Mouse (Mus musculus) thymus, adult 2 months (tissue): ENCODE data around the gene Sertad2. TPM values are rescaled to one million over a fixed set of nuclear protein-coding genes. Genes with fewer than 3 reads are reported as not detected.

Source experiments
- DNase-seq: peaks from one replicate; pipeline ENCODE4 v3.0.0; 2021
- H3K27ac ChIP-seq: fragments of 200-500 bp; 2 replicates; pipeline ENCODE4 v1.5.1; 2012; ENCODE audit warnings: low read length, control low read depth; ENCODE audit not compliant: control insufficient read depth, insufficient read depth
- H3K27me3 ChIP-seq: fragments of 200-500 bp; 2 replicates; pipeline ENCODE4 v1.6.1; 2012; ENCODE audit warnings: mild to moderate bottlenecking, low read length, moderate library complexity, mixed read lengths; ENCODE audit not compliant: control insufficient read depth, insufficient read depth
- H3K36me3 ChIP-seq: fragments of 200-500 bp; 2 replicates; pipeline ENCODE4 v1.6.1; 2012; ENCODE audit warnings: mild to moderate bottlenecking, low read length, moderate library complexity; ENCODE audit not compliant: control insufficient read depth, insufficient read depth
- H3K4me1 ChIP-seq: fragments of 200-500 bp; replicated peaks from 2 replicates; pipeline ENCODE4 v1.6.1; 2012; ENCODE audit warnings: low read length; ENCODE audit not compliant: control insufficient read depth, insufficient read depth
- H3K4me3 ChIP-seq: fragments of 200-500 bp; 2 replicates; pipeline ENCODE4 v1.5.1; 2012; ENCODE audit warnings: mild to moderate bottlenecking, low read length, control low read depth, moderate library complexity; ENCODE audit not compliant: control insufficient read depth, insufficient read depth
- CTCF ChIP-seq: fragments of 200-500 bp; IDR thresholded peaks from 2 replicates; pipeline ENCODE4 v1.5.1; 2012; ENCODE audit warnings: mild to moderate bottlenecking, control low read depth, low read length, moderate library complexity, borderline replicate concordance; ENCODE audit not compliant: control insufficient read depth, poor library complexity, insufficient read depth; ENCODE audit errors: extremely low read depth
- POLR2A ChIP-seq: fragments of 200-500 bp; IDR thresholded peaks from 2 replicates; pipeline ENCODE4 v1.6.1; 2012; ENCODE audit warnings: mild to moderate bottlenecking, low read length, control low read depth, moderate library complexity; ENCODE audit not compliant: control insufficient read depth, poor library complexity, insufficient read depth; ENCODE audit errors: extremely low read depth
- whole genome bisulfite sequencing: fragments of 180-500 bp; shearing (Covaris S2); methylation state at CpG from one replicate; pipeline ENCODE4 v1.1.7; 2018; 5-methylcytosine and 5-hydroxymethylcytosine counted together
- polyA plus RNA-seq: library from polyadenylated mRNA; depleted of rRNA; stranded (reverse); fragments of >200 nt; gene quantifications from 2 replicates; pipeline ENCODE4 v1.2.3, GENCODE M21; 2012; rRNA removed

The Sertad2 gene
- polyA plus RNA-seq, 1 experiment = 50.6 TPM

DNA sequence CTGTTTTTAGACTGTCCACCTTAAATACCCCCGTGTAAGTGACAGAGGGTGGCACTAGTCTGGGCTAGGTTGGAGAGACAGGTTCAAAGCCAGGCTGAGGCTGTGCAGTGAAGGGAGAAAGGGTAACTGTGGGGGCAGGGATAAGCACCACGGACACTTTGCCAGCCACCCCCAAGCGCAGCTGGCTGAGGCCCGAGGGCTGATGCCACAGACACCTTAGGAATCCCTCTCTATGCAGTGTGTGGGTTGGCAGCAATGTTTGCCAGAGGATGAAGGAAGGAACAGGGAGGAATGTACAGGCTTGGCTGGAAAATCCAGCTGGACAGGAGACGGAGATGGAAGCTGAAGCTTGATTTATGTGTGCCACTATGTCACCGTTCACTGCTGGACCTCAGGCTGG is 129.5 kb downstream of the Sertad2 start:
- WGBS = 73% methylated on average over 6 of the region's 6 CpGs
- TF ChIP-seq CTCF (no peak), POLR2A (no peak)
- Histone ChIP-seq H3K4me1 (no peaks in the 10 kb centered on the region), H3K4me3 (no peak overlapping the region), H3K36me3 (no peaks in the 10 kb centered on the region), H3K27ac (no peak overlapping the region), H3K27me3 (no peaks in the 10 kb centered on the region)
- DNase-seq = no peak

- no peak overlapping the region for H3K27ac ChIP-seq
- H3K27me3 ChIP-seq = no peaks in the 10 kb centered on the region
- no peaks in the 10 kb centered on the region for H3K4me1 ChIP-seq
- WGBS = 95% methylated on average over 2 of the region's 2 CpGs
- peaks cover 2% of the 10 kb centered on the region; the same call in 1 of the 2 replicates for H3K36me3 ChIP-seq
- no peak for DNase-seq
- H3K4me3 ChIP-seq = no peak overlapping the region
- TF ChIP-seq CTCF (no peak), POLR2A (no peak)
Measured at GRCm38 (mm10) chr11:20679396-20679795, 136.3 kb downstream of the Sertad2 start.

GRCm38 (mm10) chr11:20680781-20681180 is 137.7 kb downstream of the Sertad2 start:
- Histone ChIP-seq H3K4me1 (no peaks in the 10 kb centered on the region), H3K36me3 (peaks cover 12% of the 10 kb centered on the region), H3K4me3 (no peak overlapping the region), H3K27me3 (no peaks in the 10 kb centered on the region), H3K27ac (no peak overlapping the region)
- no peak for DNase-seq
- 93% methylated on average over 5 of the region's 5 CpGs for WGBS
- TF ChIP-seq CTCF = no peak
- no peak for TF ChIP-seq POLR2A

- H3K36me3 ChIP-seq = peaks cover 19% of the 10 kb centered on the region
- DNase-seq = no peak
- WGBS = 92% methylated on average over 5 of the region's 5 CpGs
- no peak overlapping the region for H3K4me3 ChIP-seq
- no peaks in the 10 kb centered on the region for H3K4me1 ChIP-seq
- no peaks in the 10 kb centered on the region for H3K27me3 ChIP-seq
- TF ChIP-seq POLR2A = no peak
- no peak for TF ChIP-seq CTCF
- no peak overlapping the region for H3K27ac ChIP-seq
Measured at GRCm38 (mm10) chr11:20681679-20682078, 138.6 kb downstream of the Sertad2 start.

- no peak overlapping the region for H3K27ac ChIP-seq
- 26% methylated on average over 4 of the region's 4 CpGs for WGBS
- TF ChIP-seq CTCF (peak; percentile 45; the same call in 1 of the 2 replicates), POLR2A (no peak)
- H3K36me3 ChIP-seq = peaks cover 21% of the 10 kb centered on the region; the same call in 1 of the 2 replicates
- no peak overlapping the region for H3K4me3 ChIP-seq
- DNase-seq = peak; percentile 60
- H3K27me3 ChIP-seq = no peaks in the 10 kb centered on the region
- H3K4me1 ChIP-seq = no peaks in the 10 kb centered on the region
Measured at GRCm38 (mm10) chr11:20691000-20691399, 147.9 kb downstream of the Sertad2 start.

Other genes starting within 250 kb of the Sertad2 start
- 4.7 and 4.8 TPM in 2 replicates for gene Slc1a4, start 210.5 kb upstream of the Sertad2 start, polyA plus RNA-seq
- gene Aftph, start 198.3 kb downstream of the Sertad2 start, polyA plus RNA-seq = 68.2 and 91.9 TPM in 2 replicates